Mouse (Mus musculus) C2C12 (cell line): ENCODE data around the gene Mlx. TPM values are rescaled to one million over a fixed set of nuclear protein-coding genes. Genes with fewer than 3 reads are reported as not detected.

Source experiments
- H3K27me3 ChIP-seq: one replicate; pipeline ENCODE4 v1.6.1; 2011; ENCODE audit not compliant: control insufficient read depth, insufficient read depth, insufficient read length
- H3K36me3 ChIP-seq: one replicate; pipeline ENCODE4 v1.6.1; 2011; ENCODE audit not compliant: control insufficient read depth, insufficient read depth
- H3K4me3 ChIP-seq: one replicate; pipeline ENCODE4 v1.5.1; 2011; ENCODE audit warnings: mild to moderate bottlenecking, control low read depth; ENCODE audit not compliant: poor library complexity, insufficient read depth, severe bottlenecking
- H3K79me2 ChIP-seq: one replicate; pipeline ENCODE4 v1.6.1; 2011; ENCODE audit not compliant: control insufficient read depth, insufficient read depth
- H3K79me3 ChIP-seq: one replicate; pipeline ENCODE4 v1.6.1; 2011; ENCODE audit warnings: low read depth, control low read depth
- H3ac ChIP-seq: one replicate; pipeline ENCODE3; 2011; ENCODE audit warnings: low read depth; ENCODE audit not compliant: control insufficient read depth, insufficient read length
- CEBPB ChIP-seq: IDR thresholded peaks from one replicate; pipeline ENCODE4 v1.6.1; 2011; ENCODE audit warnings: low read depth, mild to moderate bottlenecking, control low read depth, moderate library complexity
- CTCF ChIP-seq: IDR thresholded peaks from one replicate; pipeline ENCODE4 v1.5.1; 2011; ENCODE audit not compliant: control insufficient read depth, insufficient read depth, insufficient read length
- FOSL1 ChIP-seq: IDR thresholded peaks from one replicate; pipeline ENCODE4 v1.8.0; 2011; ENCODE audit warnings: mild to moderate bottlenecking, low read length; ENCODE audit not compliant: poor library complexity, insufficient read depth, severe bottlenecking
- MAX ChIP-seq: IDR thresholded peaks from one replicate; pipeline ENCODE4 v1.6.1; 2011; ENCODE audit warnings: mild to moderate bottlenecking, control low read depth
- MYOD1 ChIP-seq: IDR thresholded peaks from one replicate; pipeline ENCODE4 v1.6.1; 2011; ENCODE audit warnings: low read depth; ENCODE audit not compliant: control insufficient read depth, insufficient read length
- MYOG ChIP-seq: IDR thresholded peaks from one replicate; pipeline ENCODE4 v1.6.1; 2011; ENCODE audit not compliant: control insufficient read depth, insufficient read length; ENCODE audit errors: extremely low read depth
- USF1 ChIP-seq: IDR thresholded peaks from one replicate; pipeline ENCODE4 v1.6.1; 2011; ENCODE audit warnings: low read depth, mild to moderate bottlenecking, control low read depth, moderate library complexity
- polyA plus RNA-seq: library from polyadenylated mRNA; unstranded; fragments of >200 nt; fragmentation: generic; extraction: Trizol; gene quantifications from one replicate; pipeline ENCODE4 v1.2.1, GENCODE M21; 2012; ENCODE audit warnings: missing spikeins

Mlx gene
- polyA plus RNA-seq, 1 experiment: 39.7 TPM

- Histone ChIP-seq H3K27me3 (no peaks in the 10 kb centered on the region), H3K79me2 (no peaks in the 10 kb centered on the region), H3K79me3 (no peaks in the 10 kb centered on the region), H3K4me3 (no peak overlapping the region), H3ac (no peak overlapping the region), H3K36me3 (no peaks in the 10 kb centered on the region)
- TF ChIP-seq MYOG (no peak), FOSL1 (no peak), USF1 (no peak), MYOD1 (no peak), CEBPB (no peak), CTCF (no peak), MAX (no peak)
Observed at GRCm38 (mm10) chr11:101062165-101062884, 24.8 kb upstream of the Mlx start.

- Histone ChIP-seq H3K36me3 (no peaks in the 10 kb centered on the region), H3K79me2 (no peaks in the 10 kb centered on the region), H3K79me3 (no peaks in the 10 kb centered on the region), H3ac (no peak overlapping the region), H3K27me3 (no peaks in the 10 kb centered on the region), H3K4me3 (no peak overlapping the region)
- no peak for TF ChIP-seq MAX
- no peak for TF ChIP-seq MYOG
- no peak for TF ChIP-seq FOSL1
- no peak for TF ChIP-seq CEBPB
- TF ChIP-seq MYOD1: no peak
Observed at GRCm38 (mm10) chr11:101062971-101063675, 24.0 kb upstream of the Mlx start.

GRCm38 (mm10) chr11:101063676-101064327 is 23.3 kb upstream of the Mlx start:
- H3K79me2 ChIP-seq: no peaks in the 10 kb centered on the region
- H3K4me3 ChIP-seq: no peak overlapping the region
- no peaks in the 10 kb centered on the region for H3K27me3 ChIP-seq
- H3ac ChIP-seq: no peak overlapping the region
- no peaks in the 10 kb centered on the region for H3K36me3 ChIP-seq
- TF ChIP-seq MYOD1 (peak; percentile 19), FOSL1 (no peak)
- H3K79me3 ChIP-seq: no peaks in the 10 kb centered on the region

GRCm38 (mm10) chr11:101064462-101064861 is 22.6 kb upstream of the Mlx start:
- no peaks in the 10 kb centered on the region for H3K79me2 ChIP-seq
- H3K36me3 ChIP-seq: no peaks in the 10 kb centered on the region
- TF ChIP-seq MYOG: no peak
- TF ChIP-seq USF1: no peak
- no peak for TF ChIP-seq FOSL1
- TF ChIP-seq MYOD1: no peak
- no peak for TF ChIP-seq MAX
- TF ChIP-seq CEBPB: no peak
- no peak for TF ChIP-seq CTCF
- no peaks in the 10 kb centered on the region for H3K79me3 ChIP-seq
- no peak overlapping the region for H3ac ChIP-seq
- no peaks in the 10 kb centered on the region for H3K27me3 ChIP-seq
- H3K4me3 ChIP-seq: no peak overlapping the region

- TF ChIP-seq FOSL1: no peak
- no peak for TF ChIP-seq CEBPB
- TF ChIP-seq MYOD1: no peak
- TF ChIP-seq USF1: no peak
- no peak for TF ChIP-seq MAX
- Histone ChIP-seq H3K36me3 (no peaks in the 10 kb centered on the region), H3ac (no peak overlapping the region), H3K79me3 (no peaks in the 10 kb centered on the region), H3K27me3 (no peaks in the 10 kb centered on the region), H3K4me3 (no peak overlapping the region), H3K79me2 (no peaks in the 10 kb centered on the region)
Observed at GRCm38 (mm10) chr11:101065002-101065401, 22.1 kb upstream of the Mlx start.
